In genomic region chr5:125404903-125405545, GRCm38 (mm10) we compare ENCODE assay signal across 8 mouse cellular contexts. TPM values are rescaled to one million over a fixed set of nuclear protein-coding genes. Genes with fewer than 3 reads are reported as not detected.
DNase-seq lines count a peak whose midpoint lies in the region; ATAC-seq and TF ChIP-seq lines count a peak whose summit lies in the region.

No protein-coding gene starts in this region.

- DNase-seq in adrenal gland, postnatal 10 days, result peak; percentile 60
- peak; percentile 83 for DNase-seq in forebrain, embryonic 10.5 days (ENCODE audit: extremely low spot score, low spot score)
- DNase-seq in layer of hippocampus, adult 18-20 months (ENCODE audit: low spot score in 2 of 2), result peak; percentile 72 to 79
- peak; percentile 70 for DNase-seq in lung, adult 2 months
- DNase-seq in thymus, postnatal 14 days, result peak; percentile 46

- H3K9me3 ChIP-seq in forebrain, embryonic 10.5 days, result no peaks in the 10 kb centered on the region
- no peaks in the 10 kb centered on the region for H3K9me3 ChIP-seq in heart, embryonic 15.5 days (replicated peaks)

- ATAC-seq in CD4-positive, CD25-positive, alpha-beta regulatory T cell, adult 4 months, result peak; percentile 6
- peak; percentile 27; the same call in 1 of the 2 replicates for ATAC-seq in heart, embryonic 15.5 days (replicated peaks; ENCODE audit: insufficient number of reproducible peaks, insufficient read depth, low FRiP score, low read depth)

- TF ChIP-seq POLR2A in lung, adult 2 months (IDR thresholded peaks at IDR 0.05; ENCODE audit: borderline replicate concordance, extremely low read depth, low read depth, low read length), result peak; percentile 23; the same call in 1 of the 2 replicates
- TF ChIP-seq POLR2A in olfactory bulb, adult 2 months (IDR thresholded peaks at IDR 0.05; ENCODE audit: insufficient read depth, low read depth, low read length), result no peak

- H3K4me2 ChIP-seq in heart, embryonic 15.5 days, result peak overlapping the region; percentile 84

- H3K9ac ChIP-seq in heart, embryonic 15.5 days, result peak overlapping the region; percentile 56

- H3K36me3 ChIP-seq in forebrain, embryonic 10.5 days (replicated peaks), result no peaks in the 10 kb centered on the region
- no peaks in the 10 kb centered on the region for H3K36me3 ChIP-seq in heart, embryonic 15.5 days

- H3K4me3 ChIP-seq in forebrain, embryonic 10.5 days, result peak overlapping the region; percentile 66
- peak overlapping the region; percentile 68 for H3K4me3 ChIP-seq in heart, embryonic 15.5 days
- peak overlapping the region; percentile 57 for H3K4me3 ChIP-seq in lung, adult 2 months (replicated peaks; ENCODE audit: extremely low read depth, low read depth, low read length)
- peak overlapping the region; percentile 64 for H3K4me3 ChIP-seq in olfactory bulb, adult 2 months (ENCODE audit: insufficient read depth, low read depth, low read length)

- H3K4me1 ChIP-seq in forebrain, embryonic 10.5 days, result peaks cover 49% of the 10 kb centered on the region
- peaks cover 26% of the 10 kb centered on the region for H3K4me1 ChIP-seq in heart, embryonic 15.5 days (replicated peaks)
- H3K4me1 ChIP-seq in lung, adult 2 months (ENCODE audit: control insufficient read depth, insufficient read depth, low read length), result no peaks in the 10 kb centered on the region
- peaks cover 20% of the 10 kb centered on the region for H3K4me1 ChIP-seq in olfactory bulb, adult 2 months (ENCODE audit: control insufficient read depth, insufficient read depth, low read length)

- TF ChIP-seq CTCF in lung, adult 2 months (IDR thresholded peaks at IDR 0.05; ENCODE audit: insufficient read depth, low read length), result no peak
- no peak for TF ChIP-seq CTCF in olfactory bulb, adult 2 months (IDR thresholded peaks at IDR 0.05; ENCODE audit: insufficient read depth, low read depth, low read length)

- H3K27ac ChIP-seq in forebrain, embryonic 10.5 days, result peak overlapping the region; percentile 89
- H3K27ac ChIP-seq in heart, embryonic 15.5 days, result peak overlapping the region; percentile 92
- peak overlapping the region; percentile 99 for H3K27ac ChIP-seq in olfactory bulb, adult 2 months (ENCODE audit: insufficient read depth, low read depth, low read length)

- WGBS in forebrain, embryonic 10.5 days, result under 1% methylated on average over 28 of the region's 28 CpGs
- under 1% methylated on average over 28 of the region's 28 CpGs for WGBS in heart, embryonic 15.5 days
- WGBS in lung, adult 2 months, result under 1% methylated on average over 28 of the region's 28 CpGs
- whole genome bisulfite sequencing in olfactory bulb, adult 2 months, result under 1% methylated on average over 28 of the region's 28 CpGs

- peaks cover 13% of the 10 kb centered on the region; the same call in 1 of the 2 replicates for H3K27me3 ChIP-seq in forebrain, embryonic 10.5 days (ENCODE audit: poor library complexity, severe bottlenecking)
- no peaks in the 10 kb centered on the region for H3K27me3 ChIP-seq in heart, embryonic 15.5 days

RNA-seq across cellular contexts. Expression of gene Ubc, which starts 15.0 kb away (rescaled TPM):
- 1,000 to 10,000 TPM in 1 of 2 experiments, 100 to 1,000 TPM in 1; 954 to 1,216 TPM for polyA plus RNA-seq in CD4-positive, CD25-positive, alpha-beta regulatory T cell, adult 4 months (2017; shearing (Covaris generic))
- 1,000 to 10,000 TPM; 1,039 to 1,045 TPM for total RNA-seq in adrenal gland, postnatal 10 days (2021)
- 931 and 967 TPM in 2 replicates for polyA plus RNA-seq in forebrain, embryonic 10.5 days (2016; fragmentation: Nextera tagmentation; extraction: Ambion mirVana)
- 782 and 963 TPM in 2 replicates for polyA plus RNA-seq in heart, embryonic 15.5 days (2015; fragmentation: Nextera tagmentation; extraction: Ambion mirVana)
- total RNA-seq in layer of hippocampus, adult 18-20 months (2021), result 100 to 1,000 TPM; 754 to 818 TPM
- 705 and 874 TPM in 2 replicates for polyA plus RNA-seq in lung, adult 2 months (2012; rRNA removed)
- 238 and 763 TPM in 2 replicates for polyA plus RNA-seq in olfactory bulb, adult 2 months (2012; ENCODE audit: insufficient read depth, insufficient read length, low replicate concordance, missing spikeins)

RNA-seq across cellular contexts. Expression of gene Gm10382, which starts 15.9 kb away (rescaled TPM):
- polyA plus RNA-seq in CD4-positive, CD25-positive, alpha-beta regulatory T cell, adult 4 months (2017; shearing (Covaris generic)), result 1 to 10 TPM in 1 of 2 experiments, under 1 TPM in 1; 0.70 to 1.0 TPM
- under 1 TPM; 0.21 to 0.24 TPM for total RNA-seq in adrenal gland, postnatal 10 days (2021)
- 0.21 and 0.38 TPM in 2 replicates for polyA plus RNA-seq in forebrain, embryonic 10.5 days (2016; fragmentation: Nextera tagmentation; extraction: Ambion mirVana)
- polyA plus RNA-seq in heart, embryonic 15.5 days (2015; fragmentation: Nextera tagmentation; extraction: Ambion mirVana), result 0.30 and 0.48 TPM in 2 replicates
- under 1 TPM in 1 of 2 experiments, not detected in 1; 0.46 TPM for total RNA-seq in layer of hippocampus, adult 18-20 months (2021)
- polyA plus RNA-seq in lung, adult 2 months (2012; rRNA removed), result 0.20 and 0.25 TPM in 2 replicates
- polyA plus RNA-seq in olfactory bulb, adult 2 months (2012; ENCODE audit: insufficient read depth, insufficient read length, low replicate concordance, missing spikeins), result not detected in 2 replicates

RNA-seq across cellular contexts. Expression of gene Dhx37, which starts 28.9 kb away (rescaled TPM):
- 1 to 10 TPM; 8.4 to 8.6 TPM for polyA plus RNA-seq in CD4-positive, CD25-positive, alpha-beta regulatory T cell, adult 4 months (2017; shearing (Covaris generic))
- total RNA-seq in adrenal gland, postnatal 10 days (2021), result 10 to 100 TPM; 11.2 to 12.2 TPM
- polyA plus RNA-seq in forebrain, embryonic 10.5 days (2016; fragmentation: Nextera tagmentation; extraction: Ambion mirVana), result 21.4 and 22.2 TPM in 2 replicates
- polyA plus RNA-seq in heart, embryonic 15.5 days (2015; fragmentation: Nextera tagmentation; extraction: Ambion mirVana), result 7.0 and 10.4 TPM in 2 replicates
- total RNA-seq in layer of hippocampus, adult 18-20 months (2021), result 10 to 100 TPM; 15.0 to 15.4 TPM
- polyA plus RNA-seq in lung, adult 2 months (2012; rRNA removed), result 11.1 and 13.4 TPM in 2 replicates
- not detected in 2 replicates for polyA plus RNA-seq in olfactory bulb, adult 2 months (2012; ENCODE audit: insufficient read depth, insufficient read length, low replicate concordance, missing spikeins)

RNA-seq across cellular contexts. Expression of gene Bri3bp, which starts 36.3 kb away (rescaled TPM):
- polyA plus RNA-seq in CD4-positive, CD25-positive, alpha-beta regulatory T cell, adult 4 months (2017; shearing (Covaris generic)), result 1 to 10 TPM; 4.3 to 7.5 TPM
- 10 to 100 TPM; 31.6 to 37.1 TPM for total RNA-seq in adrenal gland, postnatal 10 days (2021)
- 56.5 and 57.6 TPM in 2 replicates for polyA plus RNA-seq in forebrain, embryonic 10.5 days (2016; fragmentation: Nextera tagmentation; extraction: Ambion mirVana)
- 36.5 and 40.7 TPM in 2 replicates for polyA plus RNA-seq in heart, embryonic 15.5 days (2015; fragmentation: Nextera tagmentation; extraction: Ambion mirVana)
- 100 to 1,000 TPM in 1 of 2 experiments, 10 to 100 TPM in 1; 92.7 to 107 TPM for total RNA-seq in layer of hippocampus, adult 18-20 months (2021)
- 5.0 and 8.2 TPM in 2 replicates for polyA plus RNA-seq in lung, adult 2 months (2012; rRNA removed)
- polyA plus RNA-seq in olfactory bulb, adult 2 months (2012; ENCODE audit: insufficient read depth, insufficient read length, low replicate concordance, missing spikeins), result 46.8 TPM in 1 of 2 replicates, not detected in the other

Comparison
In these comparisons a context has a peak if more than half of its experiments do, and no peak if none do; other contexts are left out.
1. Peak in every context shown above with its lines: DNase-seq, ATAC-seq, H3K4me3 ChIP-seq and H3K27ac ChIP-seq.